ENCODE assay signal across 21 mouse cellular contexts in the genomic region with DNA sequence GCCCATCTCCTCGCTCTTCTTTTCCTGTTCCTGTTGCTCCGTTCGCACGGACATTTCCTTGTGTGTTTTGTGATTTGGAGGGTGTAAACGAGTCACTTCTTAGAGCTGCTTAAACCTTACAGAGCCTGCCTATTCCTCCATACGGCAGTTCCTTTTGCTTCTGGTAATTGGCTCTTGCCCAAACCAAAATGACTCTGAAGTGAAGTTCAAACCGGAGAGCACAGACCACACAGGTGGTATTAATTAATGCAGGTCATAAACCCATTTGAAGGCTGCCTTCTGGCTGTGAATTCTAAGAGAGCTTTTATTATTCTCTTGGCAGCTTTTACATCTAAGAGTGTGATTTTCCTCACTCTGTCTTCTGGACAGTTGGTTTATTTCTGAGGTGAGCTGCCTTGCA.
A peak's percentile ranks its signal among the peaks of the same experiment; 100 is the strongest.
DNase-seq lines count a peak whose midpoint lies in the region; ATAC-seq and TF ChIP-seq lines count a peak whose summit lies in the region.
"Had no signal": no experiment of that assay in that cellular context is flagged by ENCODE, and none has a peak within 500 bp of the region (broad histone marks: within the 10 kb centered on the region; RNA-seq: fewer than 3 reads in every experiment).

No protein-coding gene starts in this region.

- no peak for TF ChIP-seq POLR2A in limb, embryonic 14.5 days (IDR thresholded peaks at IDR 0.05; ENCODE audit: borderline replicate concordance, extremely low read depth, insufficient read depth, insufficient read length)

- H3K36me3 ChIP-seq in kidney, postnatal 0 days (ENCODE audit: insufficient read depth, low read length), result no peaks in the 10 kb centered on the region
- H3K36me3 ChIP-seq in limb, embryonic 14.5 days (ENCODE audit: control insufficient read depth, insufficient read depth, low read length), result no peaks in the 10 kb centered on the region
- H3K36me3 ChIP-seq: heart, embryonic 15.5 days; neural tube, embryonic 15.5 days had no signal

- no peak overlapping the region for H3K4me3 ChIP-seq in kidney, postnatal 0 days (replicated peaks; ENCODE audit: low read depth, low read length)
- no peak overlapping the region for H3K4me3 ChIP-seq in limb, embryonic 14.5 days (replicated peaks; ENCODE audit: low read length)
- H3K4me3 ChIP-seq: heart, embryonic 15.5 days; megakaryocyte, embryonic 14.5 days; neural tube, embryonic 15.5 days had no signal

- no peak overlapping the region for H3K9ac ChIP-seq in kidney, postnatal 0 days (ENCODE audit: low read depth, low read length)
- no peak overlapping the region for H3K9ac ChIP-seq in limb, embryonic 14.5 days (ENCODE audit: low read depth, low read length, severe bottlenecking)
- H3K9ac ChIP-seq: heart, embryonic 15.5 days; neural tube, embryonic 15.5 days had no signal

- H3K4me2 ChIP-seq in kidney, postnatal 0 days (ENCODE audit: low read length), result no peak overlapping the region
- no peak overlapping the region; the same call in 1 of the 2 replicates for H3K4me2 ChIP-seq in limb, embryonic 14.5 days (replicated peaks; ENCODE audit: low read depth, low read length, severe bottlenecking)
- H3K4me2 ChIP-seq: heart, embryonic 15.5 days; liver, embryonic 11.5 days; neural tube, embryonic 15.5 days had no signal

- no peak for ATAC-seq in kidney, postnatal 0 days (replicated peaks; ENCODE audit: low FRiP score, low read depth)
- 0 out of 2 replicates have a peak, but pooled peaks have one; percentile 53 for ATAC-seq in limb, embryonic 14.5 days (ENCODE audit: low FRiP score, low read depth)
- ATAC-seq: forebrain, embryonic 16.5 days; hindbrain, postnatal 0 days had no signal

- H3K4me1 ChIP-seq in kidney, postnatal 0 days (replicated peaks; ENCODE audit: insufficient read depth, low read length), result no peaks in the 10 kb centered on the region
- peaks cover 16% of the 10 kb centered on the region for H3K4me1 ChIP-seq in limb, embryonic 14.5 days (ENCODE audit: control insufficient read depth, insufficient read depth, low read length)
- H3K4me1 ChIP-seq: heart, embryonic 15.5 days; megakaryocyte, embryonic 14.5 days; neural tube, embryonic 15.5 days had no signal

- H3K27ac ChIP-seq in kidney, postnatal 0 days, result no peak overlapping the region
- no peak overlapping the region for H3K27ac ChIP-seq in limb, embryonic 14.5 days (replicated peaks; ENCODE audit: low read depth, low read length)
- H3K27ac ChIP-seq: heart, embryonic 15.5 days; hindbrain, postnatal 0 days; neural tube, embryonic 15.5 days had no signal

- H3K27me3 ChIP-seq in kidney, postnatal 0 days (ENCODE audit: insufficient read depth, low read length), result no peaks in the 10 kb centered on the region
- no peaks in the 10 kb centered on the region for H3K27me3 ChIP-seq in limb, embryonic 14.5 days (ENCODE audit: control insufficient read depth, insufficient read depth, low read length)
- H3K27me3 ChIP-seq: heart, embryonic 15.5 days; megakaryocyte, embryonic 14.5 days; neural tube, embryonic 15.5 days had no signal

- DNase-seq in kidney, adult 18-20 months, result peak; percentile 7
- DNase-seq in kidney, postnatal 4 days, result no peak
- peak; percentile 74 for DNase-seq in forelimb bud, embryonic 11.5 days (ENCODE audit: low read depth, low spot score)
- DNase-seq in kidney, postnatal 0 days (ENCODE audit: low spot score), result peak; percentile 63
- DNase-seq in limb, embryonic 14.5 days (ENCODE audit: low spot score), result peak; percentile 66
- no peak for DNase-seq in left cerebral cortex, adult 11 months (ENCODE audit: low spot score)
- DNase-seq in layer of hippocampus, postnatal 10 days (ENCODE audit: low spot score in 2 of 2), result no peak
- DNase-seq: adrenal gland, adult 2 months; cerebellum, adult 9-11 months; heart, postnatal 4 days; layer of hippocampus, adult 9-11 months; lung, adult 18-20 months; midbrain, embryonic 14.5 days; right cerebral cortex, postnatal 14 days; thymus, postnatal 36 days had no signal

- H3K9me3 ChIP-seq in kidney, postnatal 0 days (replicated peaks; ENCODE audit: low read length), result no peaks in the 10 kb centered on the region
- no peaks in the 10 kb centered on the region for H3K9me3 ChIP-seq in limb, embryonic 14.5 days (ENCODE audit: control insufficient read depth, low read length)
- H3K9me3 ChIP-seq: heart, embryonic 15.5 days; megakaryocyte, embryonic 14.5 days; neural tube, embryonic 15.5 days had no signal

- TF ChIP-seq CTCF in kidney, postnatal 0 days (IDR thresholded peaks at IDR 0.05; ENCODE audit: low read depth), result no peak

- WGBS in kidney, postnatal 0 days, result 23% methylated on average over 7 of the region's 7 CpGs
- 15% methylated on average over 7 of the region's 7 CpGs for WGBS in limb, embryonic 14.5 days

Comparison
In these comparisons a context has a peak if more than half of its experiments do, and no peak if none do; other contexts are left out.
1. DNase-seq: peak in kidney, adult 18-20 months (single experiment), forelimb bud, embryonic 11.5 days (single experiment), kidney, postnatal 0 days (single experiment) and limb, embryonic 14.5 days (single experiment); none in kidney, postnatal 4 days (0 of 2), left cerebral cortex, adult 11 months (single experiment) and layer of hippocampus, postnatal 10 days (0 of 2).